Mouse (Mus musculus) urinary bladder, postnatal 25 days (tissue): ENCODE data around the gene Fam129b.
A peak's percentile ranks its signal among the peaks of the same experiment; 100 is the strongest.

Experiments used
- DNase-seq: peaks from one replicate; pipeline ENCODE4 v3.0.0; 2022; ENCODE audit warnings: low spot score

Gene Fam129b

DNA sequence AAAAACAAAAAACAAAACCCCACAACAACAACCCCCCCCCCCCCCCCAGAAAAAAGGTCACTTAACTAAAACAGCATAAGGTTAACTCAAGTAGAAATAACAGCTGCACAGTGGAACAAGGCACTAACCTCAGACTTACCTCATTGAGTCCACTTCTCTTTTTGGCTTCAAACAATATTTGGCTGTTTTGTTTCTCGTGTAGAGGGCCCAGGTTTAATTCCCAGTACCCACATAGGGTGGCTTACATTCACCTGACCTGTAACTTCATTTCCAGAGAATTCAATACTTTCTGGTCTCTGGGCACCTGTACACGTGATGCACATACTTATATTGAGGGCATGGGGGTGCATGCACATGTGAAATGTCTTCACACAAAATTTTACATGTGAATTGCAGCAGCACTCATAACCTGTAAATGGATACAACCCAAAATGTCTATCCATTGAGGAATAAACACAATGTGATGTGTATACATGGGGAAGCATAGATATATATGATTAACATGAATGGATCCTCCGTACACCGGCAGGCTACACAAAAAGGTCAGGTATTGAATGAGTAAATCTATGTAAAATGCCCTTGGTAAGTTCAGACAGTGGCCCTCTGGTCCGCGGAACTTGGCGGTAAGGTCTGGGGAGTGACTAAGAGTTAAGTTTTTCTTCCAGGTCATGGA is 89.7 kb downstream of the Fam129b start:
- DNase-seq = no peak

DNA sequence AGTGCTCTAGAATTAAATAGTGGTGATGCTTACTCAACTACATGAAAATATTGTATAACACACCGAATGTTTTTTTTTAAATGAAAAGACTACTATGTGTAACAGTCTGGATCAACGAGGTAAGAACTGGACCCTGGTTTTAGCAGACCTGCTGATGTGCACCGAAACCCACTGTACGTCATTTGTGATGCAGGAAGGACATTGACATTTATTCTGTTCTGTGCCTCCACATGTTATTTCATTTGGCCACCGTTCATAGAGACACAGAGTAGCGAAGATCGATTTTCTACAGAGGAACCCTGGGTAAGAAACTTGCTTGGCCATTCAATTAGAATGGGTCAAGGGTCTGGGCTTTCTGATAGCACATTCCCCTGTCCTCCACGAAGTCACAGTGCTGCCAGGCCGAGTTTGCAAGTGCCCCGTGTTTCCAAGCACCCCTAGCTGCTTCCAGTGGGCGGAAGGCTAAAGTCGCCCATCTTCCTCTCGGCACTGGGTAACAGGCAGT is 90.3 kb downstream of the Fam129b start:
- DNase-seq = no peak

DNA sequence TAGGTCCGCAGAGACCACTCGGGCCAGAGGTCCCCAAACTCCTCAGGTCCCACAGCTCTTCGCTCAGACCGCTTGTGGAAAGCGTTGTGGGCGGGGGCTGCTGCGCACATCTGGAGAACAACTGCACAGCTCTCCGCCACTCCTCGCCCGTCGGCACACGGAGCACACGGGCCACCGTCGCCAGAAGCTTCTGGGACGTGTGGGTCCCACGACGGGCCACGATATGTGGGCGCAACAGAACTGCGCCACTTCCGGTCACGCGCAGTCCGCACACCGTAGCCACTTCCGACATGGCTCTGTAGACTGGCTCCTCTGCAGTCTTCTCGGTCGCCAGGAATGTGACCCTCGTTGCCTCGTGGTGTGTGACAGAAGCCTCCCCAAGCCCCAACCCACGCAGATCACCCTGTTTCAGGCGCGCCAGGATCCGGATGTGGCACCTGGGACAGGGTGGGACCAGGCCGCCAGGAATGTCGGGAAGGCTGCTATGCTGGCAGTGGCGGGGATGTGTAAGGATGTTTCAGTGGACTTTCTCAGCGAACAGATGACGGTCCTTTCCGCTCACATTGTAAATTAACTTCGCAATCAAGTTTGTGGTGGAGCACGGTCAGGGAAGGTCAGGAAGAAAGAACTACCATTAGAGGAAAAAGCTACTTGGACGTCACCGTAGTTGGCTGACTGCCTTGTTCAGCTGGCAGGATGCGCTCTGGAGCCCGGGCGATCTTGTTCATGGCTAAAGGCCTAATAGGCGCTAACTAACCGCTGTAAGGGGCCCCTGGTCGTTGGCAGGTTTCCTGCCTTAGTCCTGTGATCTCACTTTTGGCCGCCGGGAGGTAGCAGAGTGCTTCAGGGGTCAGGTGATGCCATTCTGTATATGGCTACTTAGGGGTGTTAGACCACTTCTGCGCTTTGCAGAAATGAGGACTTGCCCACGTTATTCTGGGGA is 91.0 kb downstream of the Fam129b start:
- peak; percentile 76 for DNase-seq

DNA sequence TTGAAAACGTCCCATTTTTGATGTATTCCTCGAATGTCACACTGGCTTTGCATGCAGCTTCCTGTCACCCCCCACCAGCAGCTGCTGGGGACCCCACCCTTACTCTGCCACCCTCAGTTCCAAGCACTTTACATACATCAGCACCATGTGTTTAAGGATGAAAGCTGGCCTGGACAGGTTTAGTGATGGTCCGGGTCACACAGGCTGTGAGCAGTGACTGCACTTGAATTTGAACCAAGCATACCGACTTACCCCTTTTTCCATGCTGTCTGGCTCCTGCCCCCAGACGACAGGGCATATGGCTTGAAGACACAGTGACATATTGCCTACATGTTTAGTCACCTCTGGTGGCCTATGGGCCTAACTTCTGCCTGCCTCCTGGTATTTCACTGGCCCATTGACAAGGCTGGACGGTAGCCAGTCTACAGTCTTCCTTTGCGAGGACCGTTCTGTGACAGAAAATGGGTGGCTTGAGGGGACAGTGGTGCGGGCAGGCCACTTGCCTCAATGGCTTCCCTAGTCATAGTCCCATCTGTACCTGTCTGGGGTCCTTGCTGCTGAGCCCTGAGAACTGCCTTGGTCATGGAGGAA is 92.2 kb downstream of the Fam129b start:
- DNase-seq = no peak

DNA sequence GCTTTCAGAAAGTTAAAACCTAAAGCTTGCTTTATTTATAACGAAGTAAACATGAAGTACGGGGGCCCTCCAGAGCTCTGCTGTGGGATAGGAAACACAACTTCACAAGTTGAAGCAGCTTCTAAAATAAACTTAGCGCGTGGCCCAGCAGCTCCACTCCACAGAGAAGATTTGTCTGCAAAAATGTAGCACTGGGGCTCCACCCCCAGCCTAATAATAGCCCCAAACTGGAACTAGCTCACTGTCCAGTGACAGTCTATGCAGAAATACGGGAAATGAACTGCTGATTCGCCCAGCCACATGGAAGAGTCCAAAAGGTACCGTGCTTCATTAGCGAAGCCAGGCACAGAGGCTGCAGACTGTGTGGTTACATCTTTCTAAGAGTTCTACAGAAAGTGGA is 93.4 kb downstream of the Fam129b start:
- no peak for DNase-seq

DNA sequence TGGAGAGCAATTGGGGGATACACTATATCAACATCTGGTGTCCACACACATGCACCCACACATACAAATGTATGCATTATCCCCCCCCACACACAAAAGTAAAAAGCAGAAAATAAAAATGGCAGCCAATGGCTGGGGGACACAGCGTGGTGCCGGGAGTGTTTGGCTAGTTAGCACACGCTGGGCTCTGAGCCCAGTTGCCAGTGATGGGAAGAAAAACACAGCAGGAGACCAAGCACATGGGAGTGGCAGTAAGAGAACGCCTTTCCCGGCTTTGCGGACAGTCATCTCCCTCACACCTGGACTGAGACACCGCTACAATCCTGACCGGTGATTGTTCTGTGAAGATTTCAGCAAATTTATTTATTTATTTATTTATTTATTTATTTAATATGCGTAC is 95.3 kb downstream of the Fam129b start:
- no peak for DNase-seq

DNA sequence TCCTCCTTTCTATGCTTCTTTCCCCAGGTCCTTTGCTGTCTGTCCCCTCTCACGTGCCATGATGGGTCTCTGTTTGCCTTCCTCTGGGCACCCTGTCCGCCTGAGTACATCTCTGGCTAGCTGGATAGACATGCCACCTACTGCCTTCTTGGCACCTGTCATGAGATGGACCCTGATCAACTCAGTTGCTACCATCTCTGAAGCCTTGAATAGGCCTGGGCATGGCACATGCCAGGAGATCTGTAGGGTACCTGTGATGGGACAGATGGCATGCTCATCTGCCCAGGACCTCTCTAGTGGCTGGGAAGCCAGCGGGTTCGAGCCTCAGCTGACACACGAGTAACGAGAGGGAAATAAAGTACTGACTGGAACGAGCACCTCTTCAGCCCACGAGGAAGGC is 98.3 kb downstream of the Fam129b start:
- DNase-seq = no peak
